ENCODE assay signal across 21 mouse cellular contexts in genomic region chr11:106350853-106351252, GRCm38 (mm10). TPM values are rescaled to one million over a fixed set of nuclear protein-coding genes. Genes with fewer than 3 reads are reported as not detected.
DNase-seq lines count a peak whose midpoint lies in the region; ATAC-seq and TF ChIP-seq lines count a peak whose summit lies in the region.
"Had no signal": no experiment of that assay in that cellular context is flagged by ENCODE, and none has a peak within 500 bp of the region (broad histone marks: within the 10 kb centered on the region; RNA-seq: fewer than 3 reads in every experiment).

No protein-coding gene starts in this region.

- peak; percentile 24 for DNase-seq in embryo, embryonic 10.5 days (ENCODE audit: low spot score)
- no peak for DNase-seq in embryo, embryonic 9.5 days (ENCODE audit: extremely low spot score)
- peak; percentile 24 for DNase-seq in liver, adult 2 months (ENCODE audit: extremely low read depth, low read depth, low spot score)
- DNase-seq in NIH3T3 (ENCODE audit: low read depth): peak; percentile 45
- DNase-seq in lung, postnatal 36 days: peak; percentile 36
- DNase-seq in left cerebral cortex, adult 9 months (ENCODE audit: low spot score in 2 of 2): no peak
- no peak for DNase-seq in heart, postnatal 10 days
- DNase-seq: kidney, postnatal 10 days; midbrain, embryonic 14.5 days; right cerebral cortex, postnatal 14 days; thymus, adult 18-20 months had no signal

- no peak overlapping the region for H3K9ac ChIP-seq in liver, adult 2 months (ENCODE audit: low read depth, low read length)
- H3K9ac ChIP-seq in liver, embryonic 12.5 days: no peak overlapping the region
- H3K9ac ChIP-seq: forebrain, embryonic 15.5 days; heart, embryonic 15.5 days; hindbrain, embryonic 14.5 days; limb, embryonic 12.5 days had no signal

- no peaks in the 10 kb centered on the region for H3K36me3 ChIP-seq in liver, adult 2 months (ENCODE audit: control insufficient read depth, insufficient read depth, low read length)
- no peaks in the 10 kb centered on the region for H3K36me3 ChIP-seq in liver, embryonic 12.5 days
- H3K36me3 ChIP-seq: forebrain, embryonic 15.5 days; heart, embryonic 15.5 days; limb, embryonic 12.5 days had no signal

- 48% methylated on average over 5 of the region's 5 CpGs for WGBS in liver, adult 2 months
- WGBS in liver, embryonic 12.5 days (ENCODE audit: insufficient replicate concordance): 63% methylated on average over 5 of the region's 5 CpGs

- no peaks in the 10 kb centered on the region for H3K4me1 ChIP-seq in liver, adult 2 months (ENCODE audit: control insufficient read depth, insufficient read depth, low read length)
- H3K4me1 ChIP-seq in liver, embryonic 12.5 days: no peaks in the 10 kb centered on the region
- H3K4me1 ChIP-seq: forebrain, embryonic 15.5 days had no signal

- no peak overlapping the region for H3K27ac ChIP-seq in liver, adult 2 months (replicated peaks; ENCODE audit: insufficient read depth, low read depth, low read length)
- H3K27ac ChIP-seq in liver, embryonic 12.5 days: no peak overlapping the region
- H3K27ac ChIP-seq: forebrain, embryonic 15.5 days; heart, embryonic 15.5 days; hindbrain, embryonic 14.5 days; limb, embryonic 12.5 days had no signal

- no peak for TF ChIP-seq CTCF in liver, adult 2 months (IDR thresholded peaks at IDR 0.05; ENCODE audit: low read depth, low read length)

- no peak for ATAC-seq in liver, embryonic 12.5 days
- ATAC-seq: activated CD4-positive, CD25-positive, alpha-beta regulatory T cell, adult 4 months; CD4-positive, CD25-positive, alpha-beta regulatory T cell, adult 4 months; forebrain, embryonic 15.5 days had no signal

- no peak overlapping the region for H3K4me3 ChIP-seq in liver, adult 2 months (ENCODE audit: insufficient read depth, low read depth, low read length)
- H3K4me3 ChIP-seq in liver, embryonic 12.5 days: no peak overlapping the region
- H3K4me3 ChIP-seq: forebrain, embryonic 15.5 days; heart, embryonic 15.5 days; limb, embryonic 12.5 days had no signal

- TF ChIP-seq POLR2A in liver, adult 2 months (IDR thresholded peaks at IDR 0.05; ENCODE audit: extremely low read depth, insufficient read depth, low read length): no peak

- H3K79me2 ChIP-seq in liver, adult 2 months (ENCODE audit: control insufficient read depth, insufficient read depth, low read length): no peaks in the 10 kb centered on the region

- H3K27me3 ChIP-seq in liver, adult 2 months (ENCODE audit: control insufficient read depth, insufficient read depth, low read length): no peaks in the 10 kb centered on the region
- peaks cover 17% of the 10 kb centered on the region for H3K27me3 ChIP-seq in liver, embryonic 12.5 days (replicated peaks)
- H3K27me3 ChIP-seq: forebrain, embryonic 15.5 days; heart, embryonic 15.5 days had no signal

- no peak overlapping the region for H3K4me2 ChIP-seq in liver, embryonic 12.5 days
- H3K4me2 ChIP-seq: forebrain, embryonic 15.5 days; heart, embryonic 15.5 days; hindbrain, embryonic 14.5 days; limb, embryonic 12.5 days had no signal

- no peaks in the 10 kb centered on the region for H3K9me3 ChIP-seq in liver, embryonic 12.5 days (replicated peaks)
- H3K9me3 ChIP-seq: forebrain, embryonic 15.5 days; heart, embryonic 15.5 days; limb, embryonic 12.5 days had no signal

- intact Hi-C loops in heart, postnatal 10 days (cut with DNase I): no loop called here

RNA-seq across cellular contexts. Expression of gene Scn4a, which starts 2.2 kb away (rescaled TPM):
- 0.09 and 0.13 TPM in 2 replicates for total RNA-seq in liver, adult 2 months (2014; rRNA removed)
- polyA plus RNA-seq in liver, adult 2 months (2012; rRNA removed): 0.02 TPM in 2 replicates
- polyA plus RNA-seq in liver, embryonic 12.5 days (2016; fragmentation: Nextera tagmentation; extraction: Ambion mirVana): 0.02 TPM in 1 of 2 replicates, not detected in the other
- 1 to 10 TPM; 3.2 to 3.6 TPM for total RNA-seq in heart, postnatal 10 days (2021)
- total RNA-seq: layer of hippocampus, postnatal 14 days had no signal
- polyA plus RNA-seq: forebrain, embryonic 15.5 days; hindbrain, embryonic 14.5 days; midbrain, embryonic 14.5 days had no signal

RNA-seq across cellular contexts. Expression of gene Prr29, which starts 14.4 kb away (rescaled TPM):
- total RNA-seq in liver, adult 2 months (2014; rRNA removed): not detected in 2 replicates
- 0.17 TPM in 1 of 2 replicates, not detected in the other for polyA plus RNA-seq in liver, adult 2 months (2012; rRNA removed)
- polyA plus RNA-seq in liver, embryonic 12.5 days (2016; fragmentation: Nextera tagmentation; extraction: Ambion mirVana): not detected in 2 replicates
- total RNA-seq in heart, postnatal 10 days (2021): under 1 TPM; 0.31 to 0.64 TPM
- polyA plus RNA-seq: forebrain, embryonic 15.5 days; hindbrain, embryonic 14.5 days; limb, embryonic 12.5 days; midbrain, embryonic 14.5 days had no signal

RNA-seq across cellular contexts. Expression of gene Cd79b, which starts 36.3 kb away (rescaled TPM):
- total RNA-seq in liver, adult 2 months (2014; rRNA removed): 2.1 and 4.6 TPM in 2 replicates
- polyA plus RNA-seq in liver, adult 2 months (2012; rRNA removed): 1.4 and 3.8 TPM in 2 replicates
- polyA plus RNA-seq in liver, embryonic 12.5 days (2016; fragmentation: Nextera tagmentation; extraction: Ambion mirVana): 4.2 and 5.3 TPM in 2 replicates
- 1 to 10 TPM; 2.3 to 3.1 TPM for total RNA-seq in heart, postnatal 10 days (2021)

RNA-seq across cellular contexts. Expression of gene Icam2, which starts 37.0 kb away (rescaled TPM):
- 5.3 and 6.7 TPM in 2 replicates for total RNA-seq in liver, adult 2 months (2014; rRNA removed)
- polyA plus RNA-seq in liver, adult 2 months (2012; rRNA removed): 5.0 and 5.4 TPM in 2 replicates
- 22.8 and 23.1 TPM in 2 replicates for polyA plus RNA-seq in liver, embryonic 12.5 days (2016; fragmentation: Nextera tagmentation; extraction: Ambion mirVana)
- 10 to 100 TPM; 57.1 to 67.0 TPM for total RNA-seq in heart, postnatal 10 days (2021)

RNA-seq across cellular contexts. Expression of gene Gh, which starts 49.2 kb away (rescaled TPM):
- not detected in 2 replicates for total RNA-seq in liver, adult 2 months (2014; rRNA removed)
- polyA plus RNA-seq in liver, adult 2 months (2012; rRNA removed): not detected in 2 replicates
- not detected in 2 replicates for polyA plus RNA-seq in liver, embryonic 12.5 days (2016; fragmentation: Nextera tagmentation; extraction: Ambion mirVana)
- not detected for total RNA-seq in heart, postnatal 10 days (2021)
- total RNA-seq: layer of hippocampus, postnatal 14 days had no signal
- polyA plus RNA-seq: activated CD4-positive, CD25-positive, alpha-beta regulatory T cell, adult 4 months; CD4-positive, CD25-positive, alpha-beta regulatory T cell, adult 4 months; embryonic facial prominence, embryonic 14.5 days; forebrain, embryonic 15.5 days; gonadal fat pad, adult 2 months; heart, embryonic 15.5 days; hindbrain, embryonic 14.5 days; limb, embryonic 12.5 days; midbrain, embryonic 14.5 days had no signal

Comparison
In these comparisons a context has a peak if more than half of its experiments do, and no peak if none do; other contexts are left out.
1. DNase-seq: peak in embryo, embryonic 10.5 days (single experiment), liver, adult 2 months (single experiment), NIH3T3 (single experiment) and lung, postnatal 36 days (single experiment); none in embryo, embryonic 9.5 days (single experiment), left cerebral cortex, adult 9 months (0 of 2) and heart, postnatal 10 days (0 of 2).